Mouse (Mus musculus) mouse trophoblast stem cell (cell line): Measurements from ENCODE around the gene Gm20909.
"Not testable (repeated sequence)": the region's sequence is repeated elsewhere in the genome, so short reads cannot be mapped to it uniquely, and the experiment has no call there.

Experiments used
- in situ Hi-C, 2 experiments: fragments of 300-500 bp; cut with MseI, MboI; formaldehyde crosslinking; loops; 2 replicates in 1 of 2; 3 replicates in 1 of 2; pipeline ENCODE4 v1.15.1; 2025

The Gm20909 gene

GRCm38 (mm10) chrY:21164270-21164669, at the start of gene Gm20909:
Gene Gm20909 (plus strand): TSS chrY:21164570.
- in situ Hi-C loops: not testable (repeated sequence)
